Mouse (Mus musculus) erythroid progenitor cell, adult 5-6 weeks (primary cell): Measurements from ENCODE around the gene Btbd9. TPM values are rescaled to one million over a fixed set of nuclear protein-coding genes. Genes with fewer than 3 reads are reported as not detected.

Experiments used
- ATAC-seq: replicated peaks from 2 replicates; pipeline ENCODE4 v1.8.0; 2016; ENCODE audit warnings: moderate number of reproducible peaks, mild to moderate bottlenecking, moderate TSS enrichment, inconsistent platforms; ENCODE audit not compliant: poor library complexity, low FRiP score, severe bottlenecking
- total RNA-seq, 2 experiments: library from RNA; stranded (forward) in 1 of 2; stranded (reverse) in 1 of 2; fragments of 150-400 nt in 1 of 2; fragments of 186-747, 209-891 nt in 1 of 2; gene quantifications; 2 replicates each; pipeline versions ENCODE4 v1.2.3 to v1.2.4; 2015 to 2017; ENCODE audit warnings: low replicate concordance in 2 of 2

Btbd9 gene
- total RNA-seq, 2 experiments from 2014 or later, result 7.7 to 8.8 TPM

DNA sequence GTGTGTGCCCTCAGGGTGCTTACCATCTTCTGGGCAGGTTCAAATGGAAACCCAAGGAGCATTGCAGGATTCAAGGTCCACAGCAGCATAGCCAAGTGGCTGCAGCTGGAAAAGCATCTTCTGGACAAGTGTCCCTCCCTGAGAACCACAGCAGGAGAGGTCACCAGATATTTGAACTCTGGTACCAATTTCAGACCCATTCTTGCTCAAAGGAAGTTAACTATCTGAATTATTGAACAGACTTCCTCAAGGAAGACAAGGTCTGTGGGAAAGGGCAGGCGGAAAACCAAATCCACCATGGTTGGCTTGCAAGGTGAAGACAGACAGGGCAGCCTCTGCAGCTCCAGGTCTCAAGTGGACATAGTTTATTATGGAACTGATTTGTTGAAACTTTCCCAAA, 211.6 kb downstream of the Btbd9 start:
- ATAC-seq, result no peak

GRCm38 (mm10) chr17:30363365-30363764, 212.9 kb downstream of the Btbd9 start:
- ATAC-seq, result no peak

GRCm38 (mm10) chr17:30360654-30361053, 215.6 kb downstream of the Btbd9 start:
- ATAC-seq, result no peak

GRCm38 (mm10) chr17:30359392-30359791, 216.9 kb downstream of the Btbd9 start:
- no peak for ATAC-seq

- ATAC-seq, result no peak
Measured at GRCm38 (mm10) chr17:30355431-30355830, 220.9 kb downstream of the Btbd9 start.

GRCm38 (mm10) chr17:30354381-30354780, 221.9 kb downstream of the Btbd9 start:
- no peak for ATAC-seq

GRCm38 (mm10) chr17:30348031-30348430, 228.3 kb downstream of the Btbd9 start:
- no peak for ATAC-seq

DNA sequence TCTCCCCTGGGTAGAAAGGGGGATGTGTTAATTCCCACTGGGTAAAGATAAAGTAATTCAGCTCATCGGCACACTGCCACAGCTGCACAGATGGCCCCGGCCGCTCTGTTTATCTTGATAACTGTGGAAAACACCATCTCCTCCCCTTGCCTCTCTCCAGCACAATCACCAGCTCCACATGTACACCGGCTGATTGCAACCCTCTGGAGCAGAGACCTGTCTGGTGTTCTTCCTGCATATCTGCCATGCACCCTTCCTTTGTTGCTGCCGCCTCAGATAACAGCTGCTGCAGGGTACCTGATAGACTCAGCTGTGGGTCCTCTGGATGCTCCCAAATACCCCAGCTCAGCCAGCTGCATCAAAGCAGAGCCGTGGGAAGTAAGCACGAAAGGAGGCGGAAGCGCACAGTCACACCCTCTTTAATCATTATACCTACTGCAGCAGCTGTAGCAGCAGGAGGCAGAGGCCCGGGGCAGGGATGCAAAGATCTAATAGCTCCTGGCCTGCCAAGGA, 229.1 kb downstream of the Btbd9 start:
- ATAC-seq, result peak; percentile 61

- ATAC-seq, result no peak
Measured at GRCm38 (mm10) chr17:30345008-30345407, 231.3 kb downstream of the Btbd9 start.

DNA sequence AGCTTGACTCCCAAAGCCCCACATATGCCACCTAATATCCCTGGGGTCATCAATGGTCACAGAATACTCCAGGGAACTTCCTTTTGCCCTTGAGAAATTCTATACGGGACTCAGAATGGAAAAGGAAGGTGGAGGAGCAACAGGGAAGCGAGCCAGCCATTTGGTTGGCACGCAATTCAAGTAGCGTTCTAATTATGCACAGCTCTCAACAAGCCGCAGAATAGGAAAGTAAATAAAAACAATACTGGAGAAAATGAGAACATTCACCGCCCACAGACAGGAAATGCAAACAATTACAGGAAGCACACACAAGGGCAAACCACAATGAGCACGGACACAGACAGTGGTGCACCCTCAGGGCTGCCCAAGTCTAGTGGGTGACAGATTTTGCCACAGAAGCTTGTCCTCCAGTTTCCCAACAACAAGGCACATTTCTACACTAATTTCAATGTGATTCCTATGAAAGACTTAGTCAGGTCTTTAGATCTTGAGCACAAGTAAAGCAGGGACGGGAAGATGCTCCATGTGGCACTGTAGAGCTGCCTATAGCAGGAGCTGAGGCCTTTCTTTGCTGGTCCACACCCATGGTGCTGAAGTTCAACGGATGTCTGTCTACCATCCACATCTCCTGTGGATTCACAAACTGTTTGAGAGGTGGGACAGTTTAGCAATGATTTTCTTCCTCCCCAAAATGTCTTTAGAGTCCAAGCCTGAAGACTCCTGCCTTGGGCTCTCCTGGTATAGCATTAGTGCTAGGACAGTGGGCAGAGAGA, 232.4 kb downstream of the Btbd9 start:
- no peak for ATAC-seq

- no peak for ATAC-seq
Measured at GRCm38 (mm10) chr17:30341556-30341955, 234.7 kb downstream of the Btbd9 start.

DNA sequence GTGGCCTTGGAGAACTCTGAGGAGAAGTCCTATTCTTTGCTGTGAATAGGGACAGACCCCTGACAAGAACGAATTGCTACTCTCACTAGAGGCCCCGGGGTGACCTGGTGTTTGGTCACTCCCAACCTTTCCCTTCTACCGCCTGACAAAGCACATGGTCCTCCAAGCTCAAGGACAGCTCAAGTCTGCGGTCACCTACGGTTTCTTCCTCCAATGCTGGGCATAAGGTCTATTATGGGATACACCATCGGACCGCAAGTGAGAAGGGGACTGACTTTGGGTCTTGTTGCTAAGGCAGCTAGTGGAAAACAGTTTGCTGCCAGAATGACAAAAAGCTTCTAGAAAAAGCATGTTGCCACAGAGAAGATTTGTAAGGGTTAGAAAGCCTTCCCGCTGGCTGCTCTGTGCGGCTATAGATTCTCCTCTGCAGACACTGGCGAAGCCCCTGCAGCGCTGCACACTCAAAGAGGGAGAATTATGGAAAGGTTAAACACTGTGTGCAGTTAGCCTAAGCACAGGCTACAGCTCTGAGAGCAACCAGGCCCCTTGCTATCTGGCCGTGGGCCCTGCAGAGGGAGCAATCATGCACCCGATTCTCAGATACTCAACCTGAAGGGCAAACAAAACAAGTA, 235.7 kb downstream of the Btbd9 start:
- no peak for ATAC-seq

- no peak for ATAC-seq
Measured at GRCm38 (mm10) chr17:30339317-30339716, 237.0 kb downstream of the Btbd9 start.

DNA sequence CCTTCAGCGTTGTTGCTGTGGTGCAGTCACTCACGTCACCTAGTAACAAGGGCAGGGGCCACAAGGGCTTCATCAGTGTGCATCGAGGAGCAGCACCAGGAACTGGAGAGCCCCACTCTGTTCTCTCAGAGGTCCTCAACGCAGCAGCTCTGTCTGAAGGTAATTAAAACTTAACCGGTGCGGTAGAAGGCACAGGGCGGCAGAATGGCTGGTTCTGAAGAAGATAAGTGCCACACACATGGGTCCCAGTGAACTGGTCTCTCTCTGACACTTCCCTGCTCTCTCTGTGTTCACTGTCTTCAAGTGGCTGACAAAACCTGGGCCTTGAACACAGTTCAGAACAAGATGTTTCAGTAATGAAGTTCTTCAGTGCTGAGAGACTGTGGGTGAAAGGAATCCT, 239.5 kb downstream of the Btbd9 start:
- ATAC-seq, result no peak

GRCm38 (mm10) chr17:30336280-30336679, 240.0 kb downstream of the Btbd9 start:
- ATAC-seq, result no peak

GRCm38 (mm10) chr17:30335746-30336145, 240.5 kb downstream of the Btbd9 start:
- ATAC-seq, result no peak

GRCm38 (mm10) chr17:30334257-30334656, 242.0 kb downstream of the Btbd9 start:
- ATAC-seq, result no peak

- no peak for ATAC-seq
Measured at GRCm38 (mm10) chr17:30333136-30333535, 243.2 kb downstream of the Btbd9 start.

- ATAC-seq, result no peak
Measured at GRCm38 (mm10) chr17:30331380-30331779, 244.9 kb downstream of the Btbd9 start.

DNA sequence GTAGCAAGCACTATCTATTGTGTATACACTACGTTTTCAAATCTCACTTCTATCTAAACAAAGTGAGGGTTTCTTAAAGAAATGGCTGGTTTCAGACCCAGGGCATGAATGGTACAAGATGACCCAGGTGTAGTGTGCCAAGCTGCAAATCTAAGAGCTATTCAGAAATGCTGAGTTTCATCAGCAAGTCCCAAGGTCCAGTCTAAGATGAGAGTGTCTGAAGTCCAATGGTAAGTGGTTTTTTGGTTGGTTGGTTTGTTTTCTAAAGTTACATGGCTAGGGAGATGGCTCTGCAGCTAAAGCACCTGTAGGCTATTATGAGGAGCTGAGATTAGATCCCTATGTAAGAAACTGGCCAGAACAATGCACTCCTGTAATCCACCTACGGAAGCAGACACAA, 246.8 kb downstream of the Btbd9 start:
- no peak for ATAC-seq

DNA sequence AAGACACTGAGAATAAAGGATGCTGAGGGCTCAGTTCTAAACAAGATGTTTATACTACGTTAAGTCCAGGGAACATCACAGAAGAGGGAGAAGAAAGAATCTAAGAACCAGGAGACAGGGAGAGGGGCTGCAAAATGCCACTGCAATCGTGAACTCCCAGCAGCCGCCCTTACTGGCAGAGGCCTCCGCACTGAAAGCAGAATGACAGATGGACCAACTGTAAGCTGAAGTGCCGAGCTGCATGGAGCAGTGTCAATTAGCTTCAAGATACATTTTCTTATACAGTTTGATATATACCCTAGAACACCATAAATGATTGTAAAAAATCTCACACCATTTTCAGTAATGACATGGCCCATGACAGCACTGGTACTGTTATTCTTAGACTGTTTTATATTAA, 247.4 kb downstream of the Btbd9 start:
- ATAC-seq, result no peak
